Mouse (Mus musculus) midbrain, embryonic 13.5 days (tissue): Measurements from ENCODE around the gene Ccdc63. TPM values are rescaled to one million over a fixed set of nuclear protein-coding genes. Genes with fewer than 3 reads are reported as not detected.

Experiments
- ATAC-seq: fragments of 200-750 bp; cut with Nextera tagmentation; 2 replicates; pipeline ENCODE4 v1.8.0; 2017; ENCODE audit warnings: mild to moderate bottlenecking, moderate TSS enrichment, moderate library complexity
- H3K27ac ChIP-seq: fragments of 300-500 bp; sonication (generic); 2 replicates; pipeline ENCODE4 v1.5.1; 2015; ENCODE audit warnings: inconsistent platforms, mild to moderate bottlenecking, moderate library complexity
- H3K27me3 ChIP-seq: fragments of 300-500 bp; sonication (generic); 2 replicates; pipeline ENCODE4 v1.6.1; 2015; ENCODE audit warnings: mild to moderate bottlenecking, inconsistent platforms
- H3K36me3 ChIP-seq: fragments of 300-500 bp; sonication (generic); 2 replicates; pipeline ENCODE4 v1.6.1; 2015; ENCODE audit warnings: mild to moderate bottlenecking, inconsistent platforms
- H3K4me1 ChIP-seq: fragments of 300-500 bp; sonication (generic); replicated peaks from 2 replicates; pipeline ENCODE4 v1.6.1; 2015; ENCODE audit warnings: inconsistent platforms
- H3K4me2 ChIP-seq: fragments of 300-500 bp; sonication (generic); replicated peaks from 2 replicates; pipeline ENCODE4 v1.6.1; 2015; ENCODE audit warnings: moderate library complexity, mild to moderate bottlenecking, inconsistent platforms
- H3K4me3 ChIP-seq: fragments of 300-500 bp; sonication (generic); replicated peaks from 2 replicates; pipeline ENCODE4 v1.5.1; 2015; ENCODE audit warnings: mild to moderate bottlenecking, inconsistent platforms
- H3K9ac ChIP-seq: fragments of 300-500 bp; sonication (generic); replicated peaks from 2 replicates; pipeline ENCODE4 v1.6.1; 2015; ENCODE audit warnings: mild to moderate bottlenecking, inconsistent platforms
- H3K9me3 ChIP-seq: fragments of 300-500 bp; sonication (generic); 2 replicates; pipeline ENCODE4 v1.6.1; 2016; ENCODE audit warnings: mild to moderate bottlenecking, inconsistent platforms
- WGBS: fragments of 180-500 bp; shearing (Covaris S2); methylation state at CpG from one replicate; pipeline ENCODE4 v1.1.7; 2015; 5-methylcytosine and 5-hydroxymethylcytosine counted together
- polyA plus RNA-seq: library from polyadenylated mRNA; unstranded; fragments of >200 nt; fragmentation: Nextera tagmentation; extraction: Ambion mirVana; gene quantifications from 2 replicates; pipeline ENCODE4 v1.2.1, GENCODE M21; 2015

Ccdc63 gene
- polyA plus RNA-seq, 1 experiment from 2014 or later: not detected

- no peak overlapping the region for H3K27ac ChIP-seq
- H3K4me1 ChIP-seq: peaks cover 10% of the 10 kb centered on the region
- no peak for ATAC-seq
- H3K4me2 ChIP-seq: peak overlapping the region; percentile 62
- peak overlapping the region; percentile 37 for H3K4me3 ChIP-seq
- H3K27me3 ChIP-seq: peaks cover 13% of the 10 kb centered on the region
- 23% methylated on average over 26 of the region's 26 CpGs for WGBS
- no peaks in the 10 kb centered on the region for H3K36me3 ChIP-seq
- H3K9me3 ChIP-seq: no peaks in the 10 kb centered on the region
- no peak overlapping the region for H3K9ac ChIP-seq
Measured at GRCm38 (mm10) chr5:122132167-122133049, 8.2 kb downstream of the Ccdc63 start.

GRCm38 (mm10) chr5:122131076-122132051 is 9.3 kb downstream of the Ccdc63 start:
- H3K4me3 ChIP-seq: peak overlapping the region; percentile 37
- no peaks in the 10 kb centered on the region for H3K36me3 ChIP-seq
- H3K9ac ChIP-seq: no peak overlapping the region
- H3K4me1 ChIP-seq: peaks cover 10% of the 10 kb centered on the region
- ATAC-seq: peak; percentile 57
- peaks cover 13% of the 10 kb centered on the region for H3K27me3 ChIP-seq
- H3K9me3 ChIP-seq: no peaks in the 10 kb centered on the region
- H3K27ac ChIP-seq: no peak overlapping the region
- 11% methylated on average over 34 of the region's 34 CpGs for WGBS
- peak overlapping the region; percentile 62 for H3K4me2 ChIP-seq

GRCm38 (mm10) chr5:122130341-122130998 is 10.2 kb downstream of the Ccdc63 start:
- Histone ChIP-seq H3K9me3 (no peaks in the 10 kb centered on the region), H3K27me3 (peaks cover 13% of the 10 kb centered on the region), H3K4me3 (no peak overlapping the region), H3K4me2 (no peak overlapping the region), H3K27ac (no peak overlapping the region), H3K36me3 (no peaks in the 10 kb centered on the region), H3K9ac (no peak overlapping the region), H3K4me1 (peaks cover 10% of the 10 kb centered on the region)
- no peak for ATAC-seq
- 78% methylated on average over 11 of the region's 11 CpGs for WGBS

GRCm38 (mm10) chr5:122129068-122129655 is 11.5 kb downstream of the Ccdc63 start:
- WGBS: 34% methylated on average over 16 of the region's 16 CpGs
- Histone ChIP-seq H3K4me3 (no peak overlapping the region), H3K4me2 (no peak overlapping the region), H3K36me3 (no peaks in the 10 kb centered on the region), H3K9ac (no peak overlapping the region), H3K27ac (no peak overlapping the region), H3K27me3 (peaks cover 13% of the 10 kb centered on the region), H3K9me3 (no peaks in the 10 kb centered on the region), H3K4me1 (peaks cover 10% of the 10 kb centered on the region)
- ATAC-seq: peak; percentile 44

- Histone ChIP-seq H3K4me1 (0 out of 2 replicates have a peak, but pooled peaks cover 3% of the 10 kb centered on the region), H3K4me3 (no peak overlapping the region), H3K27ac (no peak overlapping the region), H3K27me3 (no peaks in the 10 kb centered on the region), H3K9ac (no peak overlapping the region), H3K4me2 (no peak overlapping the region), H3K36me3 (no peaks in the 10 kb centered on the region), H3K9me3 (no peaks in the 10 kb centered on the region)
- WGBS: 82% methylated on average over 8 of the region's 8 CpGs
- no peak for ATAC-seq
Measured at GRCm38 (mm10) chr5:122125211-122125760, 15.3 kb downstream of the Ccdc63 start.

GRCm38 (mm10) chr5:122116243-122116642 is 24.4 kb downstream of the Ccdc63 start:
- H3K27ac ChIP-seq: no peak overlapping the region

GRCm38 (mm10) chr5:122115266-122115763 is 25.3 kb downstream of the Ccdc63 start:
- WGBS: 95% methylated on average over 9 of the region's 9 CpGs
- Histone ChIP-seq H3K36me3 (no peaks in the 10 kb centered on the region), H3K4me3 (no peak overlapping the region), H3K9me3 (no peaks in the 10 kb centered on the region), H3K4me1 (no peaks in the 10 kb centered on the region), H3K9ac (no peak overlapping the region), H3K27me3 (no peaks in the 10 kb centered on the region), H3K4me2 (no peak overlapping the region), H3K27ac (no peak overlapping the region)
- no peak for ATAC-seq

More at GRCm38 (mm10) chr5:122116243-122116642, 24.4 kb downstream of the Ccdc63 start:
- no peaks in the 10 kb centered on the region for H3K27me3 ChIP-seq
- H3K4me1 ChIP-seq: no peaks in the 10 kb centered on the region
- no peak overlapping the region for H3K9ac ChIP-seq
- WGBS: 87% methylated on average over 6 of the region's 6 CpGs
- no peak for ATAC-seq
- H3K4me2 ChIP-seq: no peak overlapping the region
- no peaks in the 10 kb centered on the region for H3K9me3 ChIP-seq
- no peak overlapping the region for H3K4me3 ChIP-seq
- no peaks in the 10 kb centered on the region for H3K36me3 ChIP-seq

GRCm38 (mm10) chr5:122114176-122114575 is 26.4 kb downstream of the Ccdc63 start:
- no peak overlapping the region for H3K4me3 ChIP-seq
- ATAC-seq: no peak
- 0 out of 2 replicates have a peak, but pooled peaks cover under 1% of the 10 kb centered on the region for H3K4me1 ChIP-seq

GRCm38 (mm10) chr5:122113450-122113849 is 27.2 kb downstream of the Ccdc63 start:
- Histone ChIP-seq H3K4me3 (no peak overlapping the region), H3K9me3 (no peaks in the 10 kb centered on the region), H3K27ac (no peak overlapping the region), H3K36me3 (no peaks in the 10 kb centered on the region), H3K27me3 (no peaks in the 10 kb centered on the region), H3K9ac (no peak overlapping the region), H3K4me1 (0 out of 2 replicates have a peak, but pooled peaks cover 3% of the 10 kb centered on the region), H3K4me2 (no peak overlapping the region)
- no peak for ATAC-seq
- WGBS: 81% methylated on average over 7 of the region's 7 CpGs

More at GRCm38 (mm10) chr5:122114176-122114575, 26.4 kb downstream of the Ccdc63 start:
- Histone ChIP-seq H3K27ac (no peak overlapping the region), H3K9ac (no peak overlapping the region), H3K9me3 (no peaks in the 10 kb centered on the region), H3K36me3 (no peaks in the 10 kb centered on the region), H3K4me2 (no peak overlapping the region), H3K27me3 (no peaks in the 10 kb centered on the region)
- WGBS: 2% methylated on average over 2 of the region's 2 CpGs

- Histone ChIP-seq H3K4me2 (0 out of 2 replicates have a peak overlapping the region, but pooled peaks have one; percentile 5), H3K4me1 (0 out of 2 replicates have a peak, but pooled peaks cover 3% of the 10 kb centered on the region), H3K27ac (no peak overlapping the region), H3K9ac (no peak overlapping the region), H3K4me3 (no peak overlapping the region), H3K9me3 (no peaks in the 10 kb centered on the region), H3K27me3 (no peaks in the 10 kb centered on the region), H3K36me3 (no peaks in the 10 kb centered on the region)
- WGBS: 71% methylated on average over 4 of the region's 4 CpGs
- no peak for ATAC-seq
Measured at GRCm38 (mm10) chr5:122111933-122112248, 28.7 kb downstream of the Ccdc63 start.
